In genomic region chr4:155840076-155841002, GRCm38 (mm10) we compare ENCODE assay signal across 8 mouse cellular contexts. TPM values are rescaled to one million over a fixed set of nuclear protein-coding genes. Genes with fewer than 3 reads are reported as not detected.
DNase-seq lines count a peak whose midpoint lies in the region; ATAC-seq and TF ChIP-seq lines count a peak whose summit lies in the region.

No protein-coding gene starts in this region.

- TF ChIP-seq CTCF in kidney, postnatal 0 days (IDR thresholded peaks at IDR 0.05; ENCODE audit: low read depth), result no peak
- no peak for TF ChIP-seq CTCF in forebrain, postnatal 0 days (IDR thresholded peaks at IDR 0.05; ENCODE audit: low read depth)

- H3K4me3 ChIP-seq in kidney, postnatal 0 days (replicated peaks; ENCODE audit: low read depth, low read length), result peak overlapping the region; percentile 47
- H3K4me3 ChIP-seq in forebrain, postnatal 0 days (ENCODE audit: low read depth, low read length), result peak overlapping the region; percentile 16
- H3K4me3 ChIP-seq in liver, embryonic 13.5 days (replicated peaks), result peak overlapping the region; percentile 61
- H3K4me3 ChIP-seq in stomach, embryonic 15.5 days (replicated peaks), result peak overlapping the region; percentile 54

- no peaks in the 10 kb centered on the region for H3K9me3 ChIP-seq in kidney, postnatal 0 days (replicated peaks; ENCODE audit: low read length)
- no peaks in the 10 kb centered on the region for H3K9me3 ChIP-seq in forebrain, postnatal 0 days (ENCODE audit: low read length)
- H3K9me3 ChIP-seq in liver, embryonic 13.5 days (replicated peaks), result no peaks in the 10 kb centered on the region
- H3K9me3 ChIP-seq in stomach, embryonic 15.5 days, result no peaks in the 10 kb centered on the region

- H3K27ac ChIP-seq in kidney, postnatal 0 days, result peak overlapping the region; percentile 91
- H3K27ac ChIP-seq in forebrain, postnatal 0 days (ENCODE audit: low read depth, low read length), result peak overlapping the region; percentile 40
- H3K27ac ChIP-seq in liver, embryonic 13.5 days, result no peak overlapping the region
- H3K27ac ChIP-seq in stomach, embryonic 15.5 days, result peak overlapping the region; percentile 96

- peak overlapping the region; percentile 73 for H3K4me2 ChIP-seq in kidney, postnatal 0 days (ENCODE audit: low read length)
- peak overlapping the region; percentile 47 for H3K4me2 ChIP-seq in forebrain, postnatal 0 days (ENCODE audit: low read depth)
- peak overlapping the region; percentile 85 for H3K4me2 ChIP-seq in liver, embryonic 13.5 days
- peak overlapping the region; percentile 88 for H3K4me2 ChIP-seq in stomach, embryonic 15.5 days

- peak; percentile 27; the same call in 1 of the 2 replicates for ATAC-seq in kidney, postnatal 0 days (replicated peaks; ENCODE audit: low FRiP score, low read depth)
- ATAC-seq in forebrain, postnatal 0 days, result 0 out of 2 replicates have a peak, but pooled peaks have one; percentile 17
- ATAC-seq in liver, embryonic 13.5 days (ENCODE audit: low read depth), result no peak
- ATAC-seq in stomach, embryonic 15.5 days (ENCODE audit: insufficient read depth, low FRiP score, low read depth), result no peak

- H3K9ac ChIP-seq in kidney, postnatal 0 days (ENCODE audit: low read depth, low read length), result peak overlapping the region; percentile 54
- 0 out of 2 replicates have a peak overlapping the region, but pooled peaks have one; percentile 10 for H3K9ac ChIP-seq in forebrain, postnatal 0 days
- peak overlapping the region; percentile 74 for H3K9ac ChIP-seq in liver, embryonic 13.5 days
- H3K9ac ChIP-seq in stomach, embryonic 15.5 days, result peak overlapping the region; percentile 42

- WGBS in kidney, postnatal 0 days, result 14% methylated on average over 8 of the region's 8 CpGs
- 10% methylated on average over 8 of the region's 8 CpGs for WGBS in forebrain, postnatal 0 days
- WGBS in liver, embryonic 13.5 days (ENCODE audit: insufficient replicate concordance), result 20% methylated on average over 8 of the region's 8 CpGs
- WGBS in stomach, embryonic 15.5 days, result 9% methylated on average over 8 of the region's 8 CpGs

- DNase-seq in kidney, postnatal 0 days (ENCODE audit: low spot score), result no peak
- no peak for DNase-seq in kidney, postnatal 10 days
- DNase-seq in adipocyte (ENCODE audit: low spot score), result peak; percentile 60
- no peak for DNase-seq in forebrain, postnatal 0 days
- DNase-seq in liver, embryonic 13.5 days, result no peak
- DNase-seq in adrenal gland, adult 18-20 months (ENCODE audit: low spot score in 2 of 2), result no peak
- no peak for DNase-seq in urinary bladder, adult 18-20 months (ENCODE audit: low spot score in 2 of 2)

- H3K36me3 ChIP-seq in kidney, postnatal 0 days (ENCODE audit: insufficient read depth, low read length), result peaks cover 15% of the 10 kb centered on the region
- H3K36me3 ChIP-seq in forebrain, postnatal 0 days (ENCODE audit: insufficient read depth), result 0 out of 2 replicates have a peak, but pooled peaks cover 4% of the 10 kb centered on the region
- H3K36me3 ChIP-seq in liver, embryonic 13.5 days, result no peaks in the 10 kb centered on the region
- H3K36me3 ChIP-seq in stomach, embryonic 15.5 days, result 0 out of 2 replicates have a peak, but pooled peaks cover 3% of the 10 kb centered on the region

- H3K4me1 ChIP-seq in kidney, postnatal 0 days (replicated peaks; ENCODE audit: insufficient read depth, low read length), result peaks cover 13% of the 10 kb centered on the region; the same call in 1 of the 2 replicates
- H3K4me1 ChIP-seq in forebrain, postnatal 0 days (ENCODE audit: insufficient read depth), result no peaks in the 10 kb centered on the region
- H3K4me1 ChIP-seq in liver, embryonic 13.5 days (replicated peaks), result peaks cover 40% of the 10 kb centered on the region
- peaks cover 40% of the 10 kb centered on the region for H3K4me1 ChIP-seq in stomach, embryonic 15.5 days

- H3K27me3 ChIP-seq in kidney, postnatal 0 days (ENCODE audit: insufficient read depth, low read length), result no peaks in the 10 kb centered on the region
- H3K27me3 ChIP-seq in forebrain, postnatal 0 days (ENCODE audit: insufficient read depth, low read length), result no peaks in the 10 kb centered on the region
- peaks cover 47% of the 10 kb centered on the region for H3K27me3 ChIP-seq in liver, embryonic 13.5 days
- H3K27me3 ChIP-seq in stomach, embryonic 15.5 days (replicated peaks), result no peaks in the 10 kb centered on the region

RNA-seq across cellular contexts. Expression of gene Mxra8, which starts 0.9 kb away (rescaled TPM):
- 100 and 111 TPM in 2 replicates for polyA plus RNA-seq in kidney, postnatal 0 days (2015; fragmentation: Nextera tagmentation; extraction: Ambion mirVana)
- 19.5 and 35.9 TPM in 2 replicates for total RNA-seq in forebrain, postnatal 0 days (2014; rRNA removed)
- polyA plus RNA-seq in forebrain, postnatal 0 days (2015; fragmentation: Nextera tagmentation; extraction: Ambion mirVana), result 25.0 and 30.5 TPM in 2 replicates
- 5.6 and 6.8 TPM in 2 replicates for polyA plus RNA-seq in liver, embryonic 13.5 days (2015; fragmentation: Nextera tagmentation; extraction: Ambion mirVana)
- 110 and 121 TPM in 2 replicates for polyA plus RNA-seq in stomach, embryonic 15.5 days (2015; fragmentation: Nextera tagmentation; extraction: Ambion mirVana)
- total RNA-seq in adrenal gland, adult 18-20 months (2021), result 10 to 100 TPM; 40.0 to 43.1 TPM

RNA-seq across cellular contexts. Expression of gene Dvl1, which starts 6.9 kb away (rescaled TPM):
- 9.9 and 16.6 TPM in 2 replicates for polyA plus RNA-seq in kidney, postnatal 0 days (2015; fragmentation: Nextera tagmentation; extraction: Ambion mirVana)
- 118 and 120 TPM in 2 replicates for total RNA-seq in forebrain, postnatal 0 days (2014; rRNA removed)
- polyA plus RNA-seq in forebrain, postnatal 0 days (2015; fragmentation: Nextera tagmentation; extraction: Ambion mirVana), result 15.1 and 16.3 TPM in 2 replicates
- polyA plus RNA-seq in liver, embryonic 13.5 days (2015; fragmentation: Nextera tagmentation; extraction: Ambion mirVana), result 1.8 and 2.4 TPM in 2 replicates
- 13.7 and 16.0 TPM in 2 replicates for polyA plus RNA-seq in stomach, embryonic 15.5 days (2015; fragmentation: Nextera tagmentation; extraction: Ambion mirVana)
- total RNA-seq in adrenal gland, adult 18-20 months (2021), result 10 to 100 TPM; 62.3 to 87.0 TPM

RNA-seq across cellular contexts. Expression of gene Aurkaip1, which starts 9.3 kb away (rescaled TPM):
- 169 and 171 TPM in 2 replicates for polyA plus RNA-seq in kidney, postnatal 0 days (2015; fragmentation: Nextera tagmentation; extraction: Ambion mirVana)
- total RNA-seq in forebrain, postnatal 0 days (2014; rRNA removed), result 90.9 and 93.0 TPM in 2 replicates
- 148 and 183 TPM in 2 replicates for polyA plus RNA-seq in forebrain, postnatal 0 days (2015; fragmentation: Nextera tagmentation; extraction: Ambion mirVana)
- polyA plus RNA-seq in liver, embryonic 13.5 days (2015; fragmentation: Nextera tagmentation; extraction: Ambion mirVana), result 147 and 148 TPM in 2 replicates
- 138 and 157 TPM in 2 replicates for polyA plus RNA-seq in stomach, embryonic 15.5 days (2015; fragmentation: Nextera tagmentation; extraction: Ambion mirVana)
- total RNA-seq in adrenal gland, adult 18-20 months (2021), result 100 to 1,000 TPM; 142 to 164 TPM

RNA-seq across cellular contexts. Expression of gene Tas1r3, which starts 22.8 kb away (rescaled TPM):
- 0.18 TPM in 2 replicates for polyA plus RNA-seq in kidney, postnatal 0 days (2015; fragmentation: Nextera tagmentation; extraction: Ambion mirVana)
- total RNA-seq in forebrain, postnatal 0 days (2014; rRNA removed), result 0.54 and 0.67 TPM in 2 replicates
- 0.14 and 0.22 TPM in 2 replicates for polyA plus RNA-seq in forebrain, postnatal 0 days (2015; fragmentation: Nextera tagmentation; extraction: Ambion mirVana)
- polyA plus RNA-seq in liver, embryonic 13.5 days (2015; fragmentation: Nextera tagmentation; extraction: Ambion mirVana), result 0.05 and 0.09 TPM in 2 replicates
- polyA plus RNA-seq in stomach, embryonic 15.5 days (2015; fragmentation: Nextera tagmentation; extraction: Ambion mirVana), result 0.30 and 0.50 TPM in 2 replicates
- total RNA-seq in adrenal gland, adult 18-20 months (2021), result under 1 TPM; 0.27 to 0.42 TPM

RNA-seq across cellular contexts. Expression of gene Ccnl2, which starts 28.1 kb away (rescaled TPM):
- polyA plus RNA-seq in kidney, postnatal 0 days (2015; fragmentation: Nextera tagmentation; extraction: Ambion mirVana), result 103 and 109 TPM in 2 replicates
- total RNA-seq in forebrain, postnatal 0 days (2014; rRNA removed), result 112 and 113 TPM in 2 replicates
- 48.3 and 68.3 TPM in 2 replicates for polyA plus RNA-seq in forebrain, postnatal 0 days (2015; fragmentation: Nextera tagmentation; extraction: Ambion mirVana)
- 62.9 and 68.8 TPM in 2 replicates for polyA plus RNA-seq in liver, embryonic 13.5 days (2015; fragmentation: Nextera tagmentation; extraction: Ambion mirVana)
- polyA plus RNA-seq in stomach, embryonic 15.5 days (2015; fragmentation: Nextera tagmentation; extraction: Ambion mirVana), result 166 and 167 TPM in 2 replicates
- total RNA-seq in adrenal gland, adult 18-20 months (2021), result 100 to 1,000 TPM; 112 to 146 TPM

Comparison
In these comparisons a context has a peak if more than half of its experiments do, and no peak if none do; other contexts are left out.
1. ATAC-seq: peak in kidney, postnatal 0 days (single experiment) and forebrain, postnatal 0 days (single experiment); none in liver, embryonic 13.5 days (single experiment) and stomach, embryonic 15.5 days (single experiment).
2. H3K9ac ChIP-seq: peak in every context shown above with its lines; median percentile 74 in liver, embryonic 13.5 days; 54 in kidney, postnatal 0 days; 42 in stomach, embryonic 15.5 days; 10 in forebrain, postnatal 0 days.
3. Peak in every context shown above with its lines, with median percentiles within 50 percentile points of each other: H3K4me2 ChIP-seq and H3K4me3 ChIP-seq.